Mouse (Mus musculus): ENCODE measurements around the gene Invs. TPM values are rescaled to one million over a fixed set of nuclear protein-coding genes. Genes with fewer than 3 reads are reported as not detected.

The Invs gene
- polyA plus RNA-seq, 1 experiment from 2014 or later = 10.2 TPM

DNA sequence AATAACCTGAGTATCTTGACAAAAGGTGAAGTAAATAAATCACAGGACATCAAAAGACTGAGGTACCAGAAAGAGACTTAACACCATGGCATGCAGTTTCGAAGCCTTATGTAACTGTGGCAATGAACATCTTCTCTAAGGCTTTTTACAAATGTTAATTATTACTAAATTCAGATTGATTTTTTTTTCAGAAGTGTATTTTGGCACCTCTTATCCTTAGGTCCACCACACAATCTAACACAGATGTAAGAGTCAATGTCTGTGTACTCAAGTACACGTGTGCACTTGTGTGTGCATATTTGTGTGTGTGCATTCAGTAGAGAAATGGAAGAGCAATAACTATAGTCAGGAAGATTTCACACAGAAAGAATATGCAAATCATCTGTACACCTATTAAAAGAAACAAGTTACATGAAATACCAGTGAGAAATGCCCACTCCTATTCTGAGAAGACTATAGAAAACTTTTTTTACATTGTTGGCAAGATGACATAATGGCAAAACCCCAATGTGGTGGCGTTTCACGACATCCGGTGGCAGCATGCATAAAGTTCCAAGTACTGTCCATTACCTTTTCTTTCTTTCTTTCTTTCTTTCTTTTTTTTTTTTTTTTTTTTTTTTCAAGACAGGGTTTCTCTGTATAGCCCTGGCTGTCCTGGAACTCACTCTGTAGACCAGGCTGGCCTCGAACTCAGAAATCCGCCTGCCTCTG, 6.3 kb upstream of the Invs start:
- Histone ChIP-seq H3K36me3 (no peaks in the 10 kb centered on the region), H3K4me1 (no peaks in the 10 kb centered on the region; the same call in 1 of the 2 replicates), H3K27ac (no peak overlapping the region), H3K27me3 (no peaks in the 10 kb centered on the region), H3K9ac (no peak overlapping the region), H3K9me3 (no peaks in the 10 kb centered on the region), H3K4me3 (no peak overlapping the region), H3K4me2 (no peak overlapping the region)
- no peak for ATAC-seq (ENCODE audit: insufficient number of reproducible peaks, low FRiP score, low TSS enrichment, low read depth)
- 89% methylated on average over 7 of the region's 7 CpGs for WGBS

DNA sequence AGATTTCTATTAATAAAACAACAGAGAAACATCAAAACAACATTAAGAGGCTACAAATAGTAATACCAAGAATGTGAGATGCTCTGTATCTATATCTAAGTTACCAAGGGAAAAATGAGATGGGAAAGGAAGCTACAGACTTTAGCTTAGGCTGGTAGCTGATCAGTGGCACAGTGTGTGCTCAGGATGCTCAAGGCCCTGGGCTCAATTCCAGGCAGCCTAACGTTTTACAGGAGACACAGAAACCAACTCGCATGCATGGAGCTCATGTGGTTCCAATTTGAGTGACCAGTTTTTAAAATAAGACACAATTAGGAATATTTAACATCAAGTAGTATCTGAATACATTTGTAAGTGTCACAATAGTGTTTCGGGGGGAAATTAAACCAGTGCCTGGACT, 3.8 kb upstream of the Invs start:
- Histone ChIP-seq H3K27me3 (no peaks in the 10 kb centered on the region), H3K4me3 (no peak overlapping the region), H3K4me1 (peaks cover 5% of the 10 kb centered on the region), H3K4me2 (no peak overlapping the region), H3K9me3 (no peaks in the 10 kb centered on the region), H3K9ac (no peak overlapping the region), H3K36me3 (no peaks in the 10 kb centered on the region), H3K27ac (no peak overlapping the region)
- 54% methylated on average over 3 of the region's 3 CpGs for WGBS
- no peak for ATAC-seq (ENCODE audit: insufficient number of reproducible peaks, low FRiP score, low TSS enrichment, low read depth)

DNA sequence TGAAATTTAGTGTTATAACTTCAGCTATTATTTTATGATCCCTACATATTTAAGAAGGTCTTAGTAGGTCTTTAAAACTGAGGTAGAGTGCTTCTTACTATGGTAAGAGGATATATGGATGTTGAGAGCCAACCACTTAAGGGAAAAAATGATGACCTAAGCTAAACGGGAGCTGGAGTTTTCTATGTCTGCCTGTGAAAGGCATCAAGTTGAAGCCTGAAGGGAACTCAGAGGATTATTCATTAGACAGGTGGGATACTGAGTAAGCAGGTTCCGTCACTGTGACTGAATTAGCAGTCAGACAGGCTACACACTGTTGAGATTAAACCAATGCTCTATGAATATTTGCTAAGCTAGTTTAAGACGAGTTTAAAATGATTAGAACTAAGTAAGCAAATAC, 2.5 kb upstream of the Invs start:
- Histone ChIP-seq H3K4me2 (no peak overlapping the region), H3K9ac (no peak overlapping the region), H3K27ac (no peak overlapping the region), H3K9me3 (no peaks in the 10 kb centered on the region), H3K4me3 (no peak overlapping the region), H3K36me3 (no peaks in the 10 kb centered on the region), H3K27me3 (no peaks in the 10 kb centered on the region), H3K4me1 (peaks cover 5% of the 10 kb centered on the region)
- no peak for ATAC-seq (ENCODE audit: insufficient number of reproducible peaks, low FRiP score, low TSS enrichment, low read depth)
- 59% methylated on average over 3 of the region's 3 CpGs for WGBS

DNA sequence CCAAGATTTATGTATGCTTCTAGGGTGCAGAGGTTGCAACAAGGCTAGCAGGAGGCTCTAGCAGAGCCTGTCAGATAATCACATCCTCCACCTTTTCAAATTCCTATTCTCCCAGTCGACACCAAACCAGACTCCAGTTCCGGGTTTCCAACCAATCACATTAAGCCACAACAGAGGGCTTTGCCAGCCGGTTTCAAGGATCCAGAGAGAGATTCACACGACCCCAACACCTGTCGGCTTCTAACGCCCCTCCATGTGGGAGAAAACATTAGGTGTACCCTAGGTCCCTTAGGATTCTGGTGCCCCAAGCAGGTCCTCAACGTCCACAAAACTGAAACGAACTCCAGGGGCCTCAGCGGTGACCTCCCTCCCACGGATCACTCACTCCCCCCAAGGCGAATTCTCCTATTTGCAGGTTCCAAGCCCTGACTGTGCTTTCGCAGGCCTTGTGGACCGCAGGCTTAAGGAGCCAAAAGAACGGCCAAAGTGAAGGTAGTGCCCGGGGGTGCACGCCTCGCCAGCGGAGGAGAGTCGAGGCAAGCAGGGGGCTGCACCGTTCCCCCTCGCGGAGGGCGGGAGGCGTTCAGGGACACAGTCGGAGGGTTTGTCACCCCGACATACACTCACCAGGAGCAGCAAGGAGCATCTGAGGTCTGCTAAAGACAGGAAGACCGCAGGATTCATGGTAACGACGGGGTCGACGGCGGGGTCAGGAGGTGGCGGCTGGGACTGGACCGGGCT, 633 bp upstream of the Invs start:
- Histone ChIP-seq H3K9ac (peak overlapping the region; percentile 92), H3K4me2 (peak overlapping the region; percentile 81), H3K27ac (peak overlapping the region; percentile 79), H3K27me3 (no peaks in the 10 kb centered on the region), H3K9me3 (no peaks in the 10 kb centered on the region), H3K36me3 (0 out of 2 replicates have a peak, but pooled peaks cover 2% of the 10 kb centered on the region), H3K4me1 (peaks cover 5% of the 10 kb centered on the region), H3K4me3 (peak overlapping the region; percentile 84)
- under 1% methylated on average over 34 of the region's 34 CpGs for WGBS
- peak; percentile 17 for ATAC-seq (ENCODE audit: insufficient number of reproducible peaks, low FRiP score, low TSS enrichment, low read depth)

DNA sequence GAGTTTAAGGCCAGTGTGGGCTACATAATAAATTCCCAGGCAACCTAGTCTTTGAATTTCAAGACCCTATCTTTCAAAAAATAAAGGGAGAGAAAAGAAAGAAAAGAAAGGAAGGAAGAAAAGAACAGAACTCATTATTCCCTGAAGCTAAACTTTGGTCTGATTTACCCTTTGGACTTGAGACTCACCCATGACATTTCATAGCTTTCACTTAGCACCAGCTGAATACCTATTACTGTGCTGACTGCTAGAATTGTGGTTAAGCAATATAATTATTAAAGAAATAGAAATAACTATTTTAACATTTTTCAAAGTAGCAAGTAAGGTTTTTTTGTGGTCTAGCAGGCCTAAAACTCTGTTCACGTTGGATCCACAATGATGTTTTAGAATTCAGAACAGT, 1.6 kb downstream of the Invs start:
- Histone ChIP-seq H3K27me3 (no peaks in the 10 kb centered on the region), H3K36me3 (0 out of 2 replicates have a peak, but pooled peaks cover 5% of the 10 kb centered on the region), H3K9ac (no peak overlapping the region), H3K9me3 (no peaks in the 10 kb centered on the region), H3K4me2 (no peak overlapping the region), H3K4me1 (peaks cover 5% of the 10 kb centered on the region), H3K27ac (no peak overlapping the region), H3K4me3 (no peak overlapping the region)
- WGBS = 88% methylated on average over 1 of the region's 1 CpGs
- no peak for ATAC-seq (ENCODE audit: insufficient number of reproducible peaks, low FRiP score, low TSS enrichment, low read depth)

DNA sequence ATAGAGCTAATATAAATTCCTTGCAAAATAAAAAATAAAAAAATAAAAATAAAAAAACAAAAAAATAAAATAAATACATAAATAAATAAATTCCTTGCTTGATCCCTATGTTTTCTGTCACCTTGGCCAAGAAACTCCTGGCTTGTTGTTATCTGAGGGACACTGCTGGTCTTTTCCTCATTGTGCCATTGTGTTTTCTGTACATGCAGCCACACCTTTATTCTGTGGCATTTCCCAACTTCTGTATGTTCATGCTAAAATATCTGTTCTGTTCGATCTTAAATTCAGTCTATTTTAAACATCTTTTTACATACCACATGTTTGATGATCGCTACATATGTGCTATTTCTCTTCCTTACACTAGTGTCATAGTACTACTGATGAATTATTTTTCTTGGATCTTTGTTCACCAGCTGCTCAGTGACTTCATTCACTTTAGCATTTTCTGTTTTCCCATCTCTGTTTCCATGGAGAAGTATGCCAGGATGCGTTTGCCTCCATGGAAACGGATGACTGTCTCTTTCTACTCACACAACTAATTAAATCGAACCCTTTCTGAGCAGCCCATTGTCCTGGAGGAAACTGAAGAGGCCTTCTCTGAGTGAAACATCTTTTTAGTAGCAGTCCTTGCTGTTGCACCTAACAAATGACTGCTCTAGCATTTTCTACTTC, 7.7 kb downstream of the Invs start:
- no peaks in the 10 kb centered on the region for H3K4me1 ChIP-seq
- no peak overlapping the region for H3K4me3 ChIP-seq
- WGBS = 87% methylated on average over 5 of the region's 5 CpGs
- H3K27ac ChIP-seq = no peak overlapping the region
- no peak overlapping the region for H3K9ac ChIP-seq
- H3K9me3 ChIP-seq = no peaks in the 10 kb centered on the region
- no peak overlapping the region for H3K4me2 ChIP-seq
- ATAC-seq (ENCODE audit: insufficient number of reproducible peaks, low FRiP score, low TSS enrichment, low read depth) = no peak
- peaks cover 13% of the 10 kb centered on the region for H3K36me3 ChIP-seq
- no peaks in the 10 kb centered on the region for H3K27me3 ChIP-seq

DNA sequence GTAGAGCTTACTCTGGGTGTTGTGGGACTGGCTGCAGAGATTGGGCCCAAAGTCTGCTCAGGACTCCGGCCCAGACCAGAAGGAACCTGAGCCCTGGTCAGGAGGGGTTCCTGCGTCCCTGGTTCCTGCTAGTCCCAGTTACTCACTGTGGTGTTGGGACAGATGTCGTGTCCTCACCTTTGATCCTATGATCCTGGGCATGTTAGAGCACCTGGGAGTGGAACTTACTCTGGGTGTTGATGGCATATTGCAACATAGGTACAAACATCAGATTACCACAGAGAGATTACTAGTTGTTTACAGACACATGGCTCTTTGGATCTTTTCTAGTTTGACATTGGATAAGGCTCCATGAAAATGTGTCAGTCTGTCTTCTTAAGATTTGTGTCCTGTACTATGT, 35.3 kb downstream of the Invs start:
- Histone ChIP-seq H3K4me2 (no peak overlapping the region), H3K9me3 (no peaks in the 10 kb centered on the region), H3K27ac (no peak overlapping the region), H3K27me3 (no peaks in the 10 kb centered on the region), H3K4me3 (no peak overlapping the region), H3K9ac (no peak overlapping the region), H3K36me3 (peaks cover 4% of the 10 kb centered on the region), H3K4me1 (no peaks in the 10 kb centered on the region)
- ATAC-seq (ENCODE audit: insufficient number of reproducible peaks, low FRiP score, low TSS enrichment, low read depth) = no peak
- WGBS = 82% methylated on average over 3 of the region's 3 CpGs

DNA sequence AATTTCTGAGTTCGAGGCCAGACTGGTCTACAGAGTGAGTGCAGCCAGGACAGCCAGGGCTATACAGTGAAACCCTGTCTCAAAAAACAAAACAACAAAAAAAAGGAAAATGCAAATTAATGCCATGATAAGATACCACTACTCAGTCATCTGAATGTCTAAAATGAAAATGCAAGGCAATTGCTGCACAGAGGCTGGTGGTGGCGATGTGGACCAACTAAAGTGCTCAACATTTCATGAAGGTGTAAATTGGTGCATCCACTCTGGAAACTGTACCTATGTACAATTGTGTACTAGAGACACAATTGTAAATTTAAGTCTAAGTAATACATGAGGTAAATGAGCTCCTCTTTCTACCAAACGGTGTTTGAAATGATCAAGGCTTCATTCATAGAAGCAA, 36.5 kb downstream of the Invs start:
- no peak for ATAC-seq (ENCODE audit: insufficient number of reproducible peaks, low FRiP score, low TSS enrichment, low read depth)
- Histone ChIP-seq H3K4me2 (no peak overlapping the region), H3K4me1 (no peaks in the 10 kb centered on the region), H3K27me3 (no peaks in the 10 kb centered on the region), H3K4me3 (no peak overlapping the region), H3K36me3 (no peaks in the 10 kb centered on the region), H3K9me3 (no peaks in the 10 kb centered on the region), H3K9ac (no peak overlapping the region), H3K27ac (no peak overlapping the region)
- WGBS = 93% methylated on average over 3 of the region's 3 CpGs

DNA sequence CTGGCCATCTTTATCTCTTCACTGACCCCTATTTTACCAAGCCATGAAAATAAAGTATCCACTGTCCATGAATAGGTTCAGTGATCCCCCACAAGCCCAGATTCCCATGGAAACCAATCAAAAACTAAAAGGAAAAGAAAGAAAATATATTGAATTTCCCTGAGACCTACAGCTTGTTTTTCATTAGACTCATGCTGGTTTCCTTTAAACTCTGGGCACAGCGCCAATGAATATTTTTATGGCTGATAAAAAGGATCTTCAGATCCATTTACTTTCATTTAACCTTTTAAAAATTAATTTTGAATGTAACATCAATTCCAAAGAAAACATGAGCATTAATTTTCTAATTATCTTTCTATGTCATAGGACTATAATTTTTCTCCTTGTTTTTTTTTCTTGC, 41.7 kb downstream of the Invs start:
- H3K27me3 ChIP-seq = no peaks in the 10 kb centered on the region
- no peaks in the 10 kb centered on the region for H3K9me3 ChIP-seq
- no peak for ATAC-seq (ENCODE audit: insufficient number of reproducible peaks, low FRiP score, low TSS enrichment, low read depth)
- no peak overlapping the region for H3K4me3 ChIP-seq
- no peak overlapping the region for H3K4me2 ChIP-seq
- 68% methylated on average over 1 of the region's 1 CpGs for WGBS
- no peak overlapping the region for H3K27ac ChIP-seq
- H3K36me3 ChIP-seq = no peaks in the 10 kb centered on the region
- H3K9ac ChIP-seq = no peak overlapping the region
- H3K4me1 ChIP-seq = no peaks in the 10 kb centered on the region

DNA sequence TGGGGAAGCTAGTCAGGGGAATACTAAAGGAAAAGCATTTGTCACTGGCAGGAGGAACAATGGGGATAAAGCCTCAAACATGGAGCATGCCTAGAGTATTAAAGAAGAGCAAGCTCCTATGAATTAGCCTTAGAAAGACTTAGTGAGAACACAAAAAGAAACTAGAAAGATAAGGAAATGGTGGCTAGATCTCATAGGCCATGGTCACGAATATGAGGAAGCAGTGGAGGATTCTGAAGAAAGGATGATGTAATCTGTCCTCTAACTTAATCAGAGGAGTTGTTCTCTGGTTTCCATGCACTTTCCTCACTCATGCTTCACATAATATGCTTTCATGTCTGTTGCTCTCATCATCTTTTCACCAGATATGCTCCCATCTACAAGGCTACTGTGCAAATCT, 42.5 kb downstream of the Invs start:
- Histone ChIP-seq H3K4me1 (no peaks in the 10 kb centered on the region), H3K9ac (no peak overlapping the region), H3K9me3 (no peaks in the 10 kb centered on the region), H3K27me3 (no peaks in the 10 kb centered on the region), H3K27ac (no peak overlapping the region), H3K4me3 (no peak overlapping the region), H3K4me2 (no peak overlapping the region), H3K36me3 (no peaks in the 10 kb centered on the region)
- no peak for ATAC-seq (ENCODE audit: insufficient number of reproducible peaks, low FRiP score, low TSS enrichment, low read depth)
- WGBS = 73% methylated on average over 1 of the region's 1 CpGs

DNA sequence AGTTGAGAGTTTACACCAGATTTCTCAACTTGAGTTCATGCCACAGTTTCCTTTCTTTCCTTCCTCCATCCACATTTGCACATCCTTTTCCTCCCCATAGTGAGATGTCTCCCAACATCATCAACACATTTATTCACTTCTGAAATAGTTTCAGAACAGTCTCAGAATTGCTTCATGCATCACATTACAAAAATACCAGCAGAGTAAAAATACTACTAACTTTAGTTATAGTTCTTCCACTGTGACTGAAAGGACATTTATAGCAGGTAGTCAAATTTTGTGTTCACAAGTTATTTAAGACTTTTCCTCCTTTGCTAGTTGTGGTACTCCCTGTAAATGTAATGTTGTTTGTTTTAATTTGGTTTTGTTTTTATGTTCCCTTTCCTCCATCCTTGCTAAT, 47.6 kb downstream of the Invs start:
- no peak overlapping the region for H3K4me3 ChIP-seq
- no peak overlapping the region for H3K27ac ChIP-seq
- H3K9me3 ChIP-seq = no peaks in the 10 kb centered on the region
- no peaks in the 10 kb centered on the region for H3K36me3 ChIP-seq
- H3K27me3 ChIP-seq = no peaks in the 10 kb centered on the region
- ATAC-seq (ENCODE audit: insufficient number of reproducible peaks, low FRiP score, low TSS enrichment, low read depth) = no peak
- H3K4me2 ChIP-seq = no peak overlapping the region
- no peak overlapping the region for H3K9ac ChIP-seq
- H3K4me1 ChIP-seq = no peaks in the 10 kb centered on the region

DNA sequence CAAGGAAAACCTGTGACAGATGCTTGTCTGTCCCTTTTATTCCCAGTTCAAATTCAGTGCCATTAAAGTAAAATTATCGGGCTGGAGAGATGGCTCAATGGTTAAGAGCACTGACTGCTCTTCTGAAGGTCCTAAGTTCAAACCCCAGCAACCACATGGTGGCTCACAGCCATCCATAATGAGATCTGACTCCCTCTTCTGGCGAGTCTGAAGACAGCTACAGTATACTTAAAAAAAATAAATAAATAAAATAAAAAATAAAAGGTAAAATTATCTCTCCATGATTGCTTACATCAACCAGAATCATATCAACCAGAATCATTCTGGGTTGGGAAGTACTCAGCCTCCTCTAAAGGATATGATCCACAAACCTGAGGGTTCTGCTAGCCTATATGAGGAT, 48.5 kb downstream of the Invs start:
- 61% methylated on average over 2 of the region's 2 CpGs for WGBS
- no peaks in the 10 kb centered on the region for H3K4me1 ChIP-seq
- H3K9me3 ChIP-seq = no peaks in the 10 kb centered on the region
- no peaks in the 10 kb centered on the region for H3K27me3 ChIP-seq
- no peaks in the 10 kb centered on the region for H3K36me3 ChIP-seq
- no peak overlapping the region for H3K9ac ChIP-seq
- H3K27ac ChIP-seq = no peak overlapping the region
- no peak for ATAC-seq (ENCODE audit: insufficient number of reproducible peaks, low FRiP score, low TSS enrichment, low read depth)
- no peak overlapping the region for H3K4me2 ChIP-seq
- no peak overlapping the region for H3K4me3 ChIP-seq
